Mouse (Mus musculus): ENCODE results near the gene Tmem274.

The Tmem274 gene

GRCm38 (mm10) chr4:149521258-149521657 is 44.1 kb downstream of the Tmem274 start:
- in situ Hi-C loops (cut with MboI; ENCODE audit: low sequenced_read_pairs) = no loop called here

- in situ Hi-C loops (cut with MboI; ENCODE audit: low sequenced_read_pairs) = no loop called here
Observed at GRCm38 (mm10) chr4:149523961-149524360, 46.8 kb downstream of the Tmem274 start.

- in situ Hi-C loops (cut with MboI; ENCODE audit: low sequenced_read_pairs) = no loop called here
Observed at GRCm38 (mm10) chr4:149525170-149525569, 48.0 kb downstream of the Tmem274 start.

- in situ Hi-C loops (cut with MboI; ENCODE audit: low sequenced_read_pairs) = no loop called here
Observed at GRCm38 (mm10) chr4:149525811-149526210, 48.6 kb downstream of the Tmem274 start.

GRCm38 (mm10) chr4:149526330-149526729 is 49.2 kb downstream of the Tmem274 start:
- in situ Hi-C loops (cut with MboI; ENCODE audit: low sequenced_read_pairs) = no loop called here

GRCm38 (mm10) chr4:149527621-149528354 is 50.6 kb downstream of the Tmem274 start:
- in situ Hi-C loops (cut with MboI; ENCODE audit: low sequenced_read_pairs) = no loop called here

GRCm38 (mm10) chr4:149529691-149530090 is 52.5 kb downstream of the Tmem274 start:
- in situ Hi-C loops (cut with MboI; ENCODE audit: low sequenced_read_pairs) = no loop called here

All from CH12F3 (cell line).